Mouse (Mus musculus) spleen, adult 2 months (tissue): ENCODE results near the gene Cadm1.

ENCODE experiments used
- CTCF ChIP-seq: fragments of 200-500 bp; IDR thresholded peaks from 2 replicates; pipeline ENCODE4 v1.5.1; 2011; ENCODE audit warnings: mild to moderate bottlenecking, inconsistent platforms; ENCODE audit not compliant: insufficient read depth, insufficient read length, insufficient replicate concordance; ENCODE audit errors: extremely low read depth
- POLR2A ChIP-seq: fragments of 200-500 bp; IDR thresholded peaks from 2 replicates; pipeline ENCODE4 v1.6.1; 2011; ENCODE audit warnings: low read depth, low read length, inconsistent platforms

DNA sequence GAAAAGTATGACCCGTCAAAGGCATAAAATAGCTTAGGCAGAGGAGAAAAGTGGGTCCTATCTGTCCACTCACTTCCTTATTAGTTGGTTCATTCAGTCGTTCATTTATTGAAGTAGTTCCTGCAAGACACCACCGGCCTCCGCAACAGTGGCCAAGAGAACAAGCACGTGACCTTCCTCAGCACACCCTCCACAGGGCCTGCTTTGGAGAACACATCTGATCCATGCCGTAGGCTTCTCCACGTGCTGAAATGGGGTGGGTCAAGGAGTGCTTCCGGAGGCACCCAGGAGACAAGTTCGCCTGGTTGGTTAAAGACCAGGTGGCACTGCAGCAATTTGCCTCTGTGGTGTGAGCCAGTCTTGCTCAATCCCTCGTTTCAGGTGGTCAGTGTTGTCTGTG, 236.4 kb downstream of the Cadm1 start:
- TF ChIP-seq POLR2A (no peak), CTCF (no peak)
